Mouse (Mus musculus) kidney, embryonic 16.5 days (tissue): Measurements from ENCODE around the gene Pou2f1. TPM values are rescaled to one million over a fixed set of nuclear protein-coding genes. Genes with fewer than 3 reads are reported as not detected.

Experiments
- ATAC-seq: fragments of 200-750 bp; cut with Nextera tagmentation; 2 replicates; pipeline ENCODE4 v1.8.0; 2017; ENCODE audit warnings: moderate TSS enrichment; ENCODE audit not compliant: low FRiP score, low TSS enrichment
- H3K27ac ChIP-seq: fragments of 300-500 bp; sonication (generic); 2 replicates; pipeline ENCODE4 v1.5.1; 2014; ENCODE audit warnings: low read length
- H3K27me3 ChIP-seq: fragments of 300-500 bp; sonication (generic); 2 replicates; pipeline ENCODE4 v1.6.1; 2014; ENCODE audit warnings: low read length, control low read depth, mixed read lengths; ENCODE audit not compliant: insufficient read depth
- H3K36me3 ChIP-seq: fragments of 300-500 bp; sonication (generic); 2 replicates; pipeline ENCODE4 v1.6.1; 2014; ENCODE audit warnings: low read length, control low read depth, mixed read lengths; ENCODE audit not compliant: insufficient read depth
- H3K4me1 ChIP-seq: fragments of 300-500 bp; sonication (generic); 2 replicates; pipeline ENCODE4 v1.6.1; 2014; ENCODE audit warnings: low read length, control low read depth, mixed read lengths; ENCODE audit not compliant: insufficient read depth
- H3K4me2 ChIP-seq: fragments of 300-500 bp; sonication (generic); replicated peaks from 2 replicates; pipeline ENCODE4 v1.6.1; 2014; ENCODE audit warnings: low read depth, low read length
- H3K4me3 ChIP-seq: fragments of 300-500 bp; sonication (generic); 2 replicates; pipeline ENCODE4 v1.5.1; 2014; ENCODE audit warnings: mild to moderate bottlenecking, low read length
- H3K9ac ChIP-seq: fragments of 300-500 bp; sonication (generic); replicated peaks from 2 replicates; pipeline ENCODE4 v1.6.1; 2014; ENCODE audit warnings: low read length
- H3K9me3 ChIP-seq: fragments of 300-500 bp; sonication (generic); 2 replicates; pipeline ENCODE4 v1.6.1; 2016; ENCODE audit warnings: low read length, control low read depth
- WGBS: fragments of 180-500 bp; shearing (Covaris S2); extraction: QIAGEN DNeasy Blood & Tissue Kit; methylation state at CpG from one replicate; pipeline ENCODE4 v1.1.7; 2014; 5-methylcytosine and 5-hydroxymethylcytosine counted together
- polyA plus RNA-seq: library from polyadenylated mRNA; unstranded; fragments of >200 nt; fragmentation: Nextera tagmentation; extraction: Ambion mirVana; gene quantifications from 2 replicates; pipeline ENCODE4 v1.2.1, GENCODE M21; 2015

Gene Pou2f1
- polyA plus RNA-seq, 1 experiment from 2014 or later = 14.0 TPM

DNA sequence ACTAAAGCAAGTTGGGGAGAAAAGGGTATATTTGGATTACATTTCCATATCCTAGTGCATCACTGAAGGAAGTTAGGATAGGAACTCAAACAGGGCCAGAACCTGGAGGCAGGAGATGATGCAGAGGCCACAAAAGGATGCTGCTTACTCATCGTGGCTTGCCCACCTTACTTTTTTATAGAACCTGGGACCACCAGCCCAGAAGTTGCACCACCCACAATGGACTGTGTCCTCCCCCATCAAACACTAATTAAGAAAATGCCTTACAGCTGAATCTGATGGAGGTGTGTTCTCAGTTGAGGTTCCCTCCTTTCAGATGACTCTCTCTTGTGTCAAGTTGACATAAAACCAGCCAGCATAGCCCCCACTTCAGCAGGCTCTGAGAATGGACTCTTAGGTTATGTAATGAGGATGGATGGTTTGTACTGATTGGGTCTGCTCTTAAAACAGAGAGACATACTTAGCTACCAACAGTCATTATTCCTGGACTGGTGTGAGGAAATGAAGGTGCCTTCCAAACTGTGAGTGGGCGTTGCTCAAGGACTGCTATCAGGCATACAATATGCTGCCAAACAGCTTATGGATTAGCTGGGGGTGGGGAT is 36.4 kb upstream of the Pou2f1 start:
- H3K4me3 ChIP-seq = no peak overlapping the region
- ATAC-seq = no peak
- no peaks in the 10 kb centered on the region for H3K36me3 ChIP-seq
- H3K9me3 ChIP-seq = no peaks in the 10 kb centered on the region
- H3K4me1 ChIP-seq = no peaks in the 10 kb centered on the region
- no peaks in the 10 kb centered on the region; the same call in 1 of the 2 replicates for H3K27me3 ChIP-seq
- no peak overlapping the region for H3K27ac ChIP-seq
- WGBS = 98% methylated on average over 2 of the region's 2 CpGs
- H3K9ac ChIP-seq = no peak overlapping the region
- no peak overlapping the region for H3K4me2 ChIP-seq

DNA sequence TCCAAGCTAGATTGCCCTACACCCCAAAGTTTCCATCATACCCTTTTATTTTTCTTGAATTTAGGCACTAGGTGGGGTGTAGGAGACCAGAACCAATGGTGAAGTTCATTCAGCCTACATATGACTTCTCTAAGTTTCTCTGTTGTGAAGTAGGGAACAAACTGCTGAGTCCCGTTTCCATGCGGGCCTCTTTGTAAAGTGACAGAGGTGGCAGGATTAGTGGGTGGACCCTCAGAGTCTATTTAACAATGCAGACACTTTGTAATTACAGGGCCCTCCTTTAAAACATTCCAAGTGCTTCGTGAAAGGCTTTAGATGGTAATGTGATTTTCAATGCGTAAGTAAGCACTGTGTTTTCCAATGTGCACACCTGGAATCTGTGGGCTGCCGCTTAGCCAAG is 32.6 kb upstream of the Pou2f1 start:
- Histone ChIP-seq H3K4me3 (no peak overlapping the region), H3K4me2 (no peak overlapping the region), H3K27me3 (no peaks in the 10 kb centered on the region), H3K9ac (no peak overlapping the region), H3K9me3 (no peaks in the 10 kb centered on the region), H3K27ac (no peak overlapping the region), H3K4me1 (no peaks in the 10 kb centered on the region), H3K36me3 (no peaks in the 10 kb centered on the region)
- 35% methylated on average over 5 of the region's 5 CpGs for WGBS
- no peak for ATAC-seq

DNA sequence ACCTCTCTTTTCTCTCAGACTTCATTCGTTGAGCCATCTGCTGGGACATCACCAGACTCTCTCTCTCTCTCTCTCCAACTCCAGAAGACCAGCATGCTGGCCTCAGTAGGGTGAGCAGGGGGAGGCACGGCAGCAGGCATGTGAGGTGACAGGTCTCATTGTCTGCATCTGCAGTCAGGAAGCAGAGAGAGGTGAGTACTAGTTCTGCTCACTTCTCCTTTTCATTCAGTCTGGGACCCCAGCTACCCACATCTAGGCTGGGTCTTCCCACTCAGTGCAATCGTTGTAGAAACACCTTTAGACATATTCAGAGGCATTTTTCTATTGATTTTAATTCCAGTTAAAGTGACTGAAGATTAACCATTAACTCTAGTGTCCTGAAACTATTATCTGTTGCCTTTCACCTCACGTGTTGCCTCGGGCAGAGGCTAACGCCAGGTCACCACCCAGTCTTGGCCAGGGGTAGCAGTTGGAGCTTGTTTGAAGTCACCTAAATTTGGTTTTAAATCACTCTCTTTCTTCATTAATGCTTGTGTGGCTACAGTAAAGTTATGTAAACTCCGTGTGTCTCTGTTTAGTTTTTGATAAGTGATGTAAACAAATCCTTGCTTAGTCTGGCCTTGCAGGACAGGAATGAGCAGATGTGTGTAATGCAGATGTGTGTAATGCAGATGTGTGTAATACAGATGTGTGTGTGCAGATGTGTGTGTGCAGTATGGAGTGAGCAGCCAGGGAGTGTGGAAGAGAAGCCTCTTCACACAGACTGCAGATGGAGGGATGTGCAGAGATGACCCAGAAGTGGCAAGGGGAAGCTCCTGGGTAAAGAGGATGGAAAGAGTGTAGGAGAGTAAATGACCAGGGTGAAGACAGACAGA is 29.4 kb upstream of the Pou2f1 start:
- no peaks in the 10 kb centered on the region for H3K27me3 ChIP-seq
- no peaks in the 10 kb centered on the region for H3K9me3 ChIP-seq
- H3K27ac ChIP-seq = no peak overlapping the region
- H3K9ac ChIP-seq = no peak overlapping the region
- no peaks in the 10 kb centered on the region for H3K4me1 ChIP-seq
- 57% methylated on average over 7 of the region's 7 CpGs for WGBS
- no peak for ATAC-seq
- no peak overlapping the region for H3K4me3 ChIP-seq
- H3K4me2 ChIP-seq = no peak overlapping the region
- no peaks in the 10 kb centered on the region for H3K36me3 ChIP-seq

- Histone ChIP-seq H3K36me3 (no peaks in the 10 kb centered on the region), H3K4me1 (no peaks in the 10 kb centered on the region), H3K27me3 (no peaks in the 10 kb centered on the region), H3K4me3 (no peak overlapping the region), H3K27ac (no peak overlapping the region), H3K9me3 (no peaks in the 10 kb centered on the region), H3K4me2 (no peak overlapping the region), H3K9ac (no peak overlapping the region)
- WGBS = 18% methylated on average over 4 of the region's 4 CpGs
- no peak for ATAC-seq
These were observed 21.5 kb upstream of the Pou2f1 start for GRCm38 (mm10) chr1:166023981-166024380.

DNA sequence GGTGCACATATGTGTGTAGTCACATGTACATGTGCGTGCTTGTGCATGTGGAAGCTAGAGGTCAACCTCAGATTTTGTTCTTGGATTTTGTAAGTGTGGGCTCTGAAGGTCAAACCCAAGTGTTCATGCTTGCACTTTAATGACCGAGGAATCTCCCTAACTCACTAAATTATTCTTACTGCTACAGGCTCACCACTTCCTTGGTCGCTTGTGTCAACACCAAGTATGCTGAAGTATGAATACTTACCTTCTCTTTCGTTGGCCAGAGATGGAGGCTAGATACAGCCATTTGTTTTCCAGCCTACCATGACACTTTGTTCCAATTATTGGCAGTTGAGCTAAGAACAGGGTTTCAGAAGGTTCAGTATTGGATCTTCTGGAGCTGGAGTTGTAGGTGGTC is 14.7 kb upstream of the Pou2f1 start:
- no peak overlapping the region for H3K9ac ChIP-seq
- H3K4me2 ChIP-seq = no peak overlapping the region
- ATAC-seq = no peak
- no peak overlapping the region for H3K27ac ChIP-seq
- H3K36me3 ChIP-seq = no peaks in the 10 kb centered on the region
- WGBS = 83% methylated on average over 4 of the region's 4 CpGs
- H3K4me1 ChIP-seq = no peaks in the 10 kb centered on the region
- no peaks in the 10 kb centered on the region for H3K27me3 ChIP-seq
- H3K9me3 ChIP-seq = no peaks in the 10 kb centered on the region
- no peak overlapping the region for H3K4me3 ChIP-seq

GRCm38 (mm10) chr1:166016306-166016705 is 13.8 kb upstream of the Pou2f1 start:
- WGBS = 49% methylated on average over 4 of the region's 4 CpGs
- H3K4me2 ChIP-seq = no peak overlapping the region
- no peaks in the 10 kb centered on the region for H3K27me3 ChIP-seq
- H3K27ac ChIP-seq = no peak overlapping the region
- H3K36me3 ChIP-seq = no peaks in the 10 kb centered on the region
- no peaks in the 10 kb centered on the region for H3K4me1 ChIP-seq
- H3K9me3 ChIP-seq = no peaks in the 10 kb centered on the region
- ATAC-seq = no peak
- no peak overlapping the region for H3K4me3 ChIP-seq
- no peak overlapping the region for H3K9ac ChIP-seq

- Histone ChIP-seq H3K9me3 (no peaks in the 10 kb centered on the region), H3K36me3 (no peaks in the 10 kb centered on the region), H3K4me1 (no peaks in the 10 kb centered on the region), H3K4me3 (no peak overlapping the region), H3K9ac (no peak overlapping the region), H3K27me3 (no peaks in the 10 kb centered on the region), H3K27ac (no peak overlapping the region), H3K4me2 (no peak overlapping the region)
- ATAC-seq = no peak
- 62% methylated on average over 5 of the region's 5 CpGs for WGBS
These were observed 12.1 kb upstream of the Pou2f1 start for GRCm38 (mm10) chr1:166014530-166014929.

- no peaks in the 10 kb centered on the region for H3K27me3 ChIP-seq
- no peaks in the 10 kb centered on the region for H3K4me1 ChIP-seq
- 93% methylated on average over 1 of the region's 1 CpGs for WGBS
- H3K4me3 ChIP-seq = no peak overlapping the region
- no peak overlapping the region for H3K9ac ChIP-seq
- H3K36me3 ChIP-seq = no peaks in the 10 kb centered on the region
- no peaks in the 10 kb centered on the region for H3K9me3 ChIP-seq
- H3K4me2 ChIP-seq = no peak overlapping the region
- ATAC-seq = no peak
- no peak overlapping the region for H3K27ac ChIP-seq
These were observed 7.6 kb upstream of the Pou2f1 start for GRCm38 (mm10) chr1:166010106-166010505.

GRCm38 (mm10) chr1:166008634-166009350 is 6.3 kb upstream of the Pou2f1 start:
- H3K9ac ChIP-seq = no peak overlapping the region

DNA sequence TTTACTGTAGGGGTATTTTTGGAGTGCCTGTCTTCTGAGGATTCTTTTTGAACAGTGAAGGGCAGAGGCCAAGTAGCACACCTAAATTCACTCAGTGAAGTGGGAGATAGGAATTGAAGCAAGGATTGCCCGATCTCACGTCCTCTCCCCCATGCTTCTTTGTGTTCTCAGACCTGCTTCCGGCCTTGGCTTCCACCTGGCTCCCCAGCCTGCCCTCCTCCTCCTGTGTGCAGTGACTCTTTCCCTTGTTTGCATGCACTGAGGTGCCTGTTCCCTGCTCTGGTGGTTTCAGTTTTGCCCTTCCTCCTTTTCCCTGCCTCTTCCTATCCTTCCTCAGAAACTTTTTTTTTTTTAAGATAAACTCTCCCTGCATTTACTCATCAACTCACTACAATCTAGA is 4.5 kb upstream of the Pou2f1 start:
- Histone ChIP-seq H3K36me3 (no peaks in the 10 kb centered on the region), H3K27ac (no peak overlapping the region), H3K9me3 (no peaks in the 10 kb centered on the region), H3K9ac (no peak overlapping the region), H3K4me2 (no peak overlapping the region), H3K4me1 (no peaks in the 10 kb centered on the region), H3K27me3 (no peaks in the 10 kb centered on the region), H3K4me3 (no peak overlapping the region)
- 54% methylated on average over 3 of the region's 3 CpGs for WGBS
- ATAC-seq = no peak

More at GRCm38 (mm10) chr1:166008634-166009350, 6.3 kb upstream of the Pou2f1 start:
- no peak overlapping the region for H3K4me2 ChIP-seq
- ATAC-seq = no peak
- H3K9me3 ChIP-seq = no peaks in the 10 kb centered on the region
- no peaks in the 10 kb centered on the region for H3K27me3 ChIP-seq
- H3K27ac ChIP-seq = no peak overlapping the region
- no peaks in the 10 kb centered on the region for H3K36me3 ChIP-seq
- WGBS = 89% methylated on average over 5 of the region's 5 CpGs
- no peaks in the 10 kb centered on the region for H3K4me1 ChIP-seq
- H3K4me3 ChIP-seq = no peak overlapping the region
